Mouse (Mus musculus) heart, embryonic 13.5 days (tissue): ENCODE measurements around the gene Fhit. TPM values are rescaled to one million over a fixed set of nuclear protein-coding genes. Genes with fewer than 3 reads are reported as not detected.
"Not testable (repeated sequence)": the region's sequence is repeated elsewhere in the genome, so short reads cannot be mapped to it uniquely, and the experiment has no call there.

Experiments
- ATAC-seq: fragments of 200-750 bp; cut with Nextera tagmentation; 2 replicates; pipeline ENCODE4 v1.8.0; 2017; ENCODE audit warnings: moderate TSS enrichment; ENCODE audit not compliant: insufficient number of reproducible peaks, low FRiP score, low TSS enrichment; ENCODE audit errors: extremely low read depth
- H3K27ac ChIP-seq: fragments of 300-500 bp; sonication (generic); replicated peaks from 2 replicates; pipeline ENCODE4 v1.5.1; 2015; ENCODE audit warnings: moderate library complexity, mild to moderate bottlenecking, inconsistent platforms
- H3K27me3 ChIP-seq: fragments of 300-500 bp; sonication (generic); replicated peaks from 2 replicates; pipeline ENCODE4 v1.6.1; 2015; ENCODE audit warnings: mild to moderate bottlenecking, inconsistent platforms
- H3K36me3 ChIP-seq: fragments of 300-500 bp; sonication (generic); 2 replicates; pipeline ENCODE4 v1.6.1; 2015; ENCODE audit warnings: mild to moderate bottlenecking, inconsistent platforms
- H3K4me1 ChIP-seq: fragments of 300-500 bp; sonication (generic); 2 replicates; pipeline ENCODE4 v1.6.1; 2015; ENCODE audit warnings: inconsistent platforms
- H3K4me2 ChIP-seq: fragments of 300-500 bp; sonication (generic); 2 replicates; pipeline ENCODE4 v1.6.1; 2015; ENCODE audit warnings: inconsistent platforms, mild to moderate bottlenecking, moderate library complexity
- H3K4me3 ChIP-seq: fragments of 300-500 bp; sonication (generic); 2 replicates; pipeline ENCODE4 v1.5.1; 2015; ENCODE audit warnings: moderate library complexity, mild to moderate bottlenecking, inconsistent platforms
- H3K9ac ChIP-seq: fragments of 300-500 bp; sonication (generic); 2 replicates; pipeline ENCODE4 v1.6.1; 2015; ENCODE audit warnings: inconsistent platforms, mild to moderate bottlenecking, moderate library complexity
- H3K9me3 ChIP-seq: fragments of 300-500 bp; sonication (generic); 2 replicates; pipeline ENCODE4 v1.6.1; 2016; ENCODE audit warnings: inconsistent platforms
- WGBS: fragments of 180-500 bp; shearing (Covaris S2); methylation state at CpG from one replicate; pipeline ENCODE4 v1.1.7; 2015; ENCODE audit warnings: mixed read lengths; 5-methylcytosine and 5-hydroxymethylcytosine counted together
- polyA plus RNA-seq: library from polyadenylated mRNA; unstranded; fragments of >200 nt; fragmentation: Nextera tagmentation; extraction: Ambion mirVana; gene quantifications from 2 replicates; pipeline ENCODE4 v1.2.1, GENCODE M21; 2015

The Fhit gene
- polyA plus RNA-seq, 1 experiment from 2014 or later, result 4.4 TPM

DNA sequence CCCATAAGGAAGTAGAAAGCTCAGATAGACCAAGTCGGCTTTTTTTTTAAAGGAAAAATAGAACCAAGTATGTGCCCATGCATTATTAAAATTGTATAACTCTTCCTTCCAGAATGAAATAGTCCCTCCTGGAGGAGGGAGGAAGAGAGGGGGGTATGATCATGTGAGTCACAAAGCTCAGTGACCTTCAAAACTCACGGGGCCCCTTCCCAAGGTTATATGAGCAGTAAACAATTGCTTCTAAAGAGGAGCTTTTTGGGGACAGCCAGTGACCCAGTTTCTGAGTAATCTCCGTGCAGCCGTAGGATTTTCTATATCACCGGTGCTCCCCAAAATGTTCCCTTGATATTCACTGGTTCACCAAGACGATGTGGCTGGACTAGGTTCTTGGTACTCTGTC, 42.8 kb downstream of the Fhit start:
- no peak overlapping the region for H3K27ac ChIP-seq

DNA sequence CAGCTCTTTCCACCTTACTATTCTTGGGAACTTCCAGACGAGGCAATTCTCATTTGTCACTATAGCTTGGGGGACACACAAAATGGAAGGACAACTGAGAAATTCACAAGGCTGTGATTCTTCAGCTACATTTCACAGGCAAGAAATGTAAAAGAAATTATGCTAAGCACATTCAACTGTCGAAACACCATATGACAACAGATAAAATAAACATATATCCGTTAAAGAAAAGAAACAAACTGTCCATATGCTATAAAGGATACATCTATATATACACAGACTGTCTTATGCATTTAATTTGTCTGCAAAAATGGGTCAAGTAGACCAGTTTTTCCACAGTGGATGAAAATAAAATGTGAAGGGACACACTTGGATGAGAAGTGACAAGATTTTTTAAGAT, 76.2 kb downstream of the Fhit start:
- H3K9me3 ChIP-seq, result no peaks in the 10 kb centered on the region
- H3K4me2 ChIP-seq, result no peak overlapping the region
- no peaks in the 10 kb centered on the region for H3K27me3 ChIP-seq
- no peak overlapping the region for H3K9ac ChIP-seq
- no peak overlapping the region for H3K27ac ChIP-seq
- no peak overlapping the region for H3K4me3 ChIP-seq
- no peak for ATAC-seq
- WGBS, result 72% methylated on average over 3 of the region's 3 CpGs
- no peaks in the 10 kb centered on the region for H3K36me3 ChIP-seq
- H3K4me1 ChIP-seq, result no peaks in the 10 kb centered on the region

More for the DNA sequence above, 42.8 kb downstream of the Fhit start:
- H3K36me3 ChIP-seq, result no peaks in the 10 kb centered on the region
- H3K4me2 ChIP-seq, result no peak overlapping the region
- H3K9me3 ChIP-seq, result no peaks in the 10 kb centered on the region
- no peaks in the 10 kb centered on the region for H3K27me3 ChIP-seq
- WGBS, result 83% methylated on average over 6 of the region's 6 CpGs
- H3K4me3 ChIP-seq, result no peak overlapping the region
- ATAC-seq, result no peak
- no peaks in the 10 kb centered on the region for H3K4me1 ChIP-seq
- H3K9ac ChIP-seq, result no peak overlapping the region

DNA sequence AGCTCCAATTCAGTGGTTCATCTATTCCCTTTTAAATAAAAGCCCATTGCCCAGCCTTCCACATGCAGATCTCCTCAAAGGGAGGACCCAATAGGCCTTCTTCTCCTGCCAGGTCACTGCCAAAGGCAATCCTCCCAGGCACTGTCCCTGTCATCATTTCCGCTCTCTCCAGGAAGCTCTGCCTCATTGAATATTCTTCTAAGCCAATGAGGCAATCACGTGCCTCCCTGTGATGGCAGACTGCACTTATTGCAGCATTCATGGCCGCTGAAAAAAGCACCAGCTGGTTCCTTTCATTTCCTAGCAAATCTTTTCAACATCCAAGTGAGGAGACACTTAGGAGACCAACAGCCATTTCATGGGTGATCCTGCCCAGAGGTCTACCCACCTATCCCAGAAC, 77.9 kb downstream of the Fhit start:
- H3K4me1 ChIP-seq, result no peaks in the 10 kb centered on the region
- ATAC-seq, result no peak
- H3K27me3 ChIP-seq, result no peaks in the 10 kb centered on the region
- no peak overlapping the region for H3K4me2 ChIP-seq
- H3K27ac ChIP-seq, result no peak overlapping the region
- H3K9ac ChIP-seq, result no peak overlapping the region
- no peaks in the 10 kb centered on the region for H3K36me3 ChIP-seq
- no peak overlapping the region for H3K4me3 ChIP-seq
- H3K9me3 ChIP-seq, result no peaks in the 10 kb centered on the region
- WGBS, result 46% methylated on average over 3 of the region's 3 CpGs

DNA sequence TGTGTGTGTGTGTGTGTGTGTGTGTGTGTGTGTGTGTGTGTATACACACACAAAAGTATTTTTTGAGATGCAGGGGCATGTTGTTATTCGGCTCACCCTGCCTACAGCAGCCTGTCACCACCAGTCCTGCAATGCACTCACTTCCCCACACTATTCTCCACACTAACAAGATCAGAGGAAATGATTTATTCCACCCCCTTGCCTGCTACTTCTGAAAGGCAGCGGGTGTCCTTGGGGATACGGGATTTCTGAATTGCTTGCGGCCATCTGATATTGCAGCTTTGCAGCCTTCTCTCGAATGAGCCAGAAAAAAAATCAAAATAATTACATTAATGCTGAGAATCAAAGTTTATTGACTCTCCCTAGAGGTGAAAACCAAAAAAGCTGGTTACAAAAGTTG, 78.4 kb downstream of the Fhit start:
- no peak overlapping the region for H3K4me3 ChIP-seq
- no peaks in the 10 kb centered on the region for H3K9me3 ChIP-seq
- no peaks in the 10 kb centered on the region for H3K4me1 ChIP-seq
- no peak overlapping the region for H3K4me2 ChIP-seq
- H3K9ac ChIP-seq, result no peak overlapping the region
- no peaks in the 10 kb centered on the region for H3K36me3 ChIP-seq
- ATAC-seq, result no peak
- 74% methylated on average over 5 of the region's 5 CpGs for WGBS
- no peak overlapping the region for H3K27ac ChIP-seq
- H3K27me3 ChIP-seq, result no peaks in the 10 kb centered on the region

DNA sequence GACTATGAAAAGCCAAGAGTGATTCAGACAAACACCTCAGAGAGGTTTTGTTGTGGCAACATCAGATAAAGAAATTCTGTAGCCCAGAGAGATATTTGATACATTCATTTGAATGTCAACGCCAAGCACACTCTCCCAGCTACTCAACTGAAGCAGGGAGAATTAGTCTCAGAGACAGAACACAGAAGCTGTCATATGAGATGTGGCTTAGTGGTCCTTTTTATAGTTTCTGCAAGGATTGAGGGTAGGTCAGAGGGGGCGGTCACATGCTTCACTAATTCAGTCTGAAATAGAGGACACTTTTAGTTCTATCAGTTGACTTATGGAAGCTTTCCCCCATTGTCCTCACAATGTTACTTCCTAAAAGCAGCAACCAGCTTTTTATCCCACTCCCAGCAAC, 98.2 kb downstream of the Fhit start:
- no peak overlapping the region for H3K4me2 ChIP-seq
- no peaks in the 10 kb centered on the region for H3K9me3 ChIP-seq
- H3K9ac ChIP-seq, result no peak overlapping the region
- H3K4me1 ChIP-seq, result no peaks in the 10 kb centered on the region
- no peaks in the 10 kb centered on the region for H3K27me3 ChIP-seq
- H3K36me3 ChIP-seq, result no peaks in the 10 kb centered on the region
- WGBS, result 67% methylated on average over 2 of the region's 2 CpGs
- no peak for ATAC-seq
- no peak overlapping the region for H3K4me3 ChIP-seq
- H3K27ac ChIP-seq, result no peak overlapping the region

DNA sequence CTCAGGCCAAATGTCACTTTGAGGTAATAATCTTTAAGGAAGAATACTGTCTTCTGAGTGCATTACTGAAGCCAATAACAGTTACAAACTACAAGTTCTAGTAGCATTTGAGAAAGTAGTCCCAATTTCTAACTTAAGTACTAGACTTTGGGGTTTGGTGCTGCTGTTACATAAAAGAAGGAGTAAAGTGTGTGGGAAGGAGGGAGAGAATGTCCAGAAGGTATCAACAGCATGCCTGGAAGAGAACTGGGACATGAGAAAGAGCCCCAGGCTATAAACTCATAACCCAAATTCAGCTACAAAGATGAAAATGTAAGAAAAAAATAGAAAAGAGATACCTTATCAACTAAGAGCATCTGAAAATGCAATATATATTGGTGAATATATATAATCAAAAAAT, 101.6 kb downstream of the Fhit start:
- Histone ChIP-seq H3K4me3 (no peak overlapping the region), H3K4me2 (no peak overlapping the region), H3K9me3 (no peaks in the 10 kb centered on the region), H3K4me1 (no peaks in the 10 kb centered on the region), H3K27me3 (no peaks in the 10 kb centered on the region), H3K9ac (no peak overlapping the region), H3K27ac (no peak overlapping the region), H3K36me3 (no peaks in the 10 kb centered on the region)
- ATAC-seq, result no peak

DNA sequence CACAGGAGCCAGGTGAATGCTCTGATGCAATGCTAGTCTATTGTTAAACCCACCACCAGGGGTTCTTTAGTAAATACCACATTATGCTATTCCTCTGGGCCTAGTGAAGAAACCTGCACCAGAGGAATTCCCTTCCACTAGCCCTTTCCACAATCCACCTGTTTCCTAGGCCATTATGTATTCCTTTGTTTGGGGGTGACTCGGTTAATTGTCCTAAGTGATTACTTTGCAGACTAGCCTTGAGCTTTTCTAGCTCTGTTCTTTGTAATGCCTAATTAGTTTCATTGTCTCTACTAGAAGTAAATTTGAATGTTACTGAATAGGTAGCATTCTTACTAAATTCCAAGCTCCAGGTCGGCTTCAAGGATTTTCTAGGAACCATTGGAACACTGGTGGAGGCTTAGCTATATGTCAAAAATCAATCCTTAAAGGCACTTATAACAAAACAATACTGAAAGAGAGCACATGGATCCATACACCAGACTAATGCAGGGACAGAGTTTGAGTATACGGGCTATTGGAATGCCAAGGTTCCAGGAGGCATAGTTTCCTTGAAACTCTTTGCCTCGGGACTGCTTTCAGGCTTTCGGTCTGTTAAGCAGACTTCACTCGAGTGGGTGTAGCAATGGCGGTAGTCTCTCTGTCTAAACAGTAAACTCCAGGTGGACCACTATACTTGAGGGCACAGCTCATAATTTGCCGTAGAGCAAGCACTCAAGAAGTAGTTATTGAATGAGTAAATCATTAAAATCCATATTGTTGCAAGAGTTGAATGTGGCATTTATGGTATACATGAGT, 122.1 kb downstream of the Fhit start:
- not testable (repeated sequence) for ATAC-seq
- WGBS, result 71% methylated on average over 8 of the region's 8 CpGs

DNA sequence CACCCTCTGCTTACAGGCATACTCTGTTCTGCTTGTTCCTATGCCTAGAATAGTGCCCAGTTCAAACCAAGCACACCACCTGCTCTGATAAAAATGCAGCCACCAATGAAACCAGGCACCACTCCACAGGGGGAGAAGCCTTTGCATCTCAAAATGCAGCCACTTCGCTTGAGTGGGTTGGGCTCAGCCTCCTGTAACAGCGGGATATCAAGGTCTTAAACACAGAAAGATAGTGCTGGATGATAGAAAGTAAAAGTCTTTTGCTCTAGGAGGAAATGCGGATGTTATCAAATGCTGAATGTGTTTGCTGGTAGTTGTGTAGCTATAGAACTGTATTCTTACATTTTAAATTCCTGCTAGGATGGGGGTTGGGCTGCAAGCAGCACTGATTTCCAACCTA, 140.4 kb downstream of the Fhit start:
- no peak overlapping the region for H3K27ac ChIP-seq
- H3K4me2 ChIP-seq, result no peak overlapping the region
- H3K36me3 ChIP-seq, result no peaks in the 10 kb centered on the region
- no peaks in the 10 kb centered on the region for H3K27me3 ChIP-seq
- no peak overlapping the region for H3K4me3 ChIP-seq
- H3K4me1 ChIP-seq, result 0 out of 2 replicates have a peak, but pooled peaks cover 3% of the 10 kb centered on the region
- no peak for ATAC-seq
- no peaks in the 10 kb centered on the region for H3K9me3 ChIP-seq
- no peak overlapping the region for H3K9ac ChIP-seq
- WGBS, result 17% methylated on average over 3 of the region's 3 CpGs

More for the DNA sequence above, 122.1 kb downstream of the Fhit start:
- H3K9me3 ChIP-seq, H3K27ac ChIP-seq, H3K4me2 ChIP-seq, H3K4me1 ChIP-seq, H3K36me3 ChIP-seq, H3K27me3 ChIP-seq, H3K4me3 ChIP-seq, H3K9ac ChIP-seq: not testable (repeated sequence)

DNA sequence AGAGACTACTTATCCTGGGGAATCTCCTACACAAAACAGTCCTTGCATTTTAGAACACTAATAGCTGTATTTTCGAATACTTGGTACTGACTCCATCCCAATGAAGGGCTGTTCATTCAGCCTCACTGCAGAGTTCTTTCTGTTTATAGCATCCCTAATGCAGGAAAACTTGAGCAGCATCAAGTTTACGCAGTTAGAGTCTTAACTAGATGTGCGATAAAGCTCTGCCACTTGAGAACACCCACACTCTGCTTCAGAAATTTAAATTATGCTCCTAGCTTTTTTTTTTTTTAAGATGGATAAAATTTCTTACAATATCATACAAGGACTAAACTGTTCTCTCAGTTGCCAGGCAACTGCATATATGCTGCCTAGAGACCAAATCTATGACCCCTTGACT, 183.2 kb downstream of the Fhit start:
- 85% methylated on average over 3 of the region's 3 CpGs for WGBS

DNA sequence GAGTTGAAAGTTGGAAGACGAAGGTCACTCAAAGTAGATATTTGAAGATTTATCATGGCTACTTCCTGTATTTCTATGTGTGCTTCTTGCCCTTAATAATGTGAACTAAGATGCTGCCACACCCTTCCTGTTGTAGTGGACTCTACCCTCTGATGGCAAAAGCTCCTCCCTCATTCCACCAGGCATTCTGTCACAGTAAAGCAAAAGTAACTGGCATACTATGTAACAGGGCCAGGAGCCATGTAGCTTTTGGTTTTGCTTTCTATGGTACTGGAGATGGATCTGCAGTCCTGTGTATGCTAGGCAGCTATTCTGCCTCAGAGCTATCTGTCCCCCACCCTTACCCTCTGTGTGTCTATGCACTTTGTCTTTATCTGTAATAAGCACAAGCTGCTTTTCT, 220.2 kb downstream of the Fhit start:
- Histone ChIP-seq H3K4me2 (no peak overlapping the region), H3K27ac (no peak overlapping the region), H3K4me1 (no peaks in the 10 kb centered on the region), H3K36me3 (no peaks in the 10 kb centered on the region), H3K9me3 (no peaks in the 10 kb centered on the region), H3K9ac (no peak overlapping the region), H3K4me3 (no peak overlapping the region), H3K27me3 (no peaks in the 10 kb centered on the region)
- WGBS, result 73% methylated on average over 1 of the region's 1 CpGs
- no peak for ATAC-seq

More for the DNA sequence above, 183.2 kb downstream of the Fhit start:
- Histone ChIP-seq H3K27me3 (no peaks in the 10 kb centered on the region), H3K4me2 (no peak overlapping the region), H3K36me3 (no peaks in the 10 kb centered on the region), H3K27ac (no peak overlapping the region), H3K4me1 (no peaks in the 10 kb centered on the region), H3K9me3 (no peaks in the 10 kb centered on the region), H3K4me3 (no peak overlapping the region), H3K9ac (no peak overlapping the region)
- ATAC-seq, result no peak

DNA sequence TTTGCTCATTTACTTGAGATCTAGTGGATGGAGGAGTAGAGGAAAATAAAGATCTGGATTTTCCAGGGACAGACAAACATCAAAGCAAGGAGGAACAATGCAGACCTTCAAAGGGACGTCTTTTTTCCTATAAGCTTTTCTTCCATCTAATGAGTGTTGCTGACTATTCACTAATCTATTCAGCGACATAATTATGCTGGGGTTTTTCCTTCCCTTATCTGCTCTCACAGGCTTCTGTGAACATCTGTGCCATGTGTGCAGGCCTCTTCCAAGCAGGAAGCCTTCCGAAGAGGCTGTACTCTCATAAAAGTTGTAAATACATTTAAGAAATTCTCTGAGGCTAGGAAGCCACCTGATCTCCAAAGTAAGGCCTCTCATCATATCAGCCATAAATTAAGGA, 228.2 kb downstream of the Fhit start:
- Histone ChIP-seq H3K4me3 (no peak overlapping the region), H3K27ac (no peak overlapping the region), H3K9me3 (no peaks in the 10 kb centered on the region), H3K36me3 (no peaks in the 10 kb centered on the region), H3K9ac (no peak overlapping the region), H3K4me2 (no peak overlapping the region), H3K27me3 (no peaks in the 10 kb centered on the region), H3K4me1 (no peaks in the 10 kb centered on the region)
- 47% methylated on average over 3 of the region's 3 CpGs for WGBS
- ATAC-seq, result no peak
